In genomic region chr1:166153351-166154120, GRCm38 (mm10) we compare ENCODE assay signal across 8 mouse cellular contexts. TPM values are rescaled to one million over a fixed set of nuclear protein-coding genes. Genes with fewer than 3 reads are reported as not detected.
DNase-seq lines count a peak whose midpoint lies in the region; ATAC-seq lines count a peak whose summit lies in the region.

No protein-coding gene starts in this region.

- peak; percentile 61 for DNase-seq in WW6 (ENCODE audit: low read depth, low spot score)
- DNase-seq in cerebellum, postnatal 25 days: peak; percentile 87 to 94
- peak; percentile 83 for DNase-seq in gastrocnemius, adult 18-20 months (ENCODE audit: low spot score)
- DNase-seq in induced T-regulatory cell, adult 2 months (ENCODE audit: low read depth): peak; percentile 91
- peak; percentile 91 to 94 for DNase-seq in left cerebral cortex, postnatal 14 days (ENCODE audit: low spot score in 2 of 2)
- DNase-seq in midbrain, embryonic 11.5 days (ENCODE audit: low spot score, missing footprints): peak; percentile 99
- peak; percentile 98 for DNase-seq in right cerebral cortex, postnatal 4 days
- peak; percentile 68 for DNase-seq in yolk sac, embryonic 10.5 days (ENCODE audit: low spot score)

- H3K27ac ChIP-seq in midbrain, embryonic 11.5 days (ENCODE audit: low read depth, low read length): no peak overlapping the region

- H3K9me3 ChIP-seq in midbrain, embryonic 11.5 days (ENCODE audit: control insufficient read depth, low read length): no peaks in the 10 kb centered on the region

- intact Hi-C loops in left cerebral cortex, postnatal 14 days (cut with DNase I): loop anchor here (1.0 to 5.0 kb wide), 4 partner anchors 106 to 378 kb away; partner anchors contain the start of gene Pou2f1

- H3K27me3 ChIP-seq in midbrain, embryonic 11.5 days (ENCODE audit: control insufficient read depth, insufficient read depth, low read length): peaks cover 8% of the 10 kb centered on the region; the same call in 1 of the 2 replicates

- H3K9ac ChIP-seq in midbrain, embryonic 11.5 days (ENCODE audit: low read length): no peak overlapping the region

- H3K4me2 ChIP-seq in midbrain, embryonic 11.5 days: no peak overlapping the region

- 15% methylated on average over 18 of the region's 18 CpGs for WGBS in midbrain, embryonic 11.5 days

- peak; percentile 57 for ATAC-seq in midbrain, embryonic 11.5 days (ENCODE audit: low FRiP score)

- H3K36me3 ChIP-seq in midbrain, embryonic 11.5 days (ENCODE audit: control insufficient read depth, insufficient read depth, low read length): no peaks in the 10 kb centered on the region

- no peak overlapping the region for H3K4me3 ChIP-seq in midbrain, embryonic 11.5 days (ENCODE audit: low read depth, low read length)

- H3K4me1 ChIP-seq in midbrain, embryonic 11.5 days (ENCODE audit: control insufficient read depth, insufficient read depth, low read length): no peaks in the 10 kb centered on the region

RNA-seq across cellular contexts. Expression of gene Gpa33, which starts 23.5 kb away (rescaled TPM):
- not detected for total RNA-seq in gastrocnemius, adult 18-20 months (2021)
- total RNA-seq in left cerebral cortex, postnatal 14 days (2021): not detected
- polyA plus RNA-seq in midbrain, embryonic 11.5 days (2014; fragmentation: Nextera tagmentation; extraction: Ambion mirVana): 0.17 and 0.38 TPM in 2 replicates

RNA-seq across cellular contexts. Expression of gene Dusp27, which starts 25.8 kb away (rescaled TPM):
- 10 to 100 TPM; 59.5 to 83.2 TPM for total RNA-seq in gastrocnemius, adult 18-20 months (2021)
- total RNA-seq in left cerebral cortex, postnatal 14 days (2021): under 1 TPM; 0.35 to 0.55 TPM
- polyA plus RNA-seq in midbrain, embryonic 11.5 days (2014; fragmentation: Nextera tagmentation; extraction: Ambion mirVana): 2.3 and 2.4 TPM in 2 replicates

Comparison
In these comparisons a context has a peak if more than half of its experiments do, and no peak if none do; other contexts are left out.
1. RNA of gene Dusp27, which starts 25.8 kb away (total RNA-seq): 59.5 to 83.2 TPM in gastrocnemius, adult 18-20 months; 0.35 to 0.55 TPM in left cerebral cortex, postnatal 14 days; every median in the first group is over 10 times any median in the second.
2. Peak in every context shown above with its lines, with median percentiles within 50 percentile points of each other: DNase-seq.